Mouse (Mus musculus): ENCODE measurements around the gene Adamts14. TPM values are rescaled to one million over a fixed set of nuclear protein-coding genes. Genes with fewer than 3 reads are reported as not detected.

Gene Adamts14
- polyA plus RNA-seq, 1 experiment from 2014 or later, result 0.45 TPM

DNA sequence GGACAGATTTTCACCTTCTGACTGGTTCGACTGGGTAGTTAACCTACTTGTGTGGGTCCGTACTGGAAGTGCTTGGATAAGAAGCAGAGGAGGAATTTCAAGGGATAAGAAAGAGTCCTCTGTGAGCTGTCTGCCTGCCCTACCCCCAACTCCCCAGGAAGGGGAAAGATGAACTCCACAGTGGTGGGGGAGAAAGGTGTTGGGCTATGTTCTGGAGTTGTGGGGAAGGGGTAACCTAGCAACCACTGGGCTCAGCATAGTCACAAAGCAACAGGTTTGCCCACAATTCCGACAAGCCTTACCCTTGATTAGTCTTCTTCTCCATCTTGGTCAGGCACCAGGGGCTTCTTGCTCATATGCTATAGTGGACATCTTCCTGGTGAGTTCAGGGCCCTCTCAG, 101.6 kb downstream of the Adamts14 start, which contains the start of gene Tbata:
Gene Tbata, plus strand, starts transcription at position 301 of the 400 bp plus-strand sequence.
- WGBS, result 77% methylated on average over 3 of the region's 3 CpGs
- Histone ChIP-seq H3K9me3 (no peaks in the 10 kb centered on the region), H3K4me1 (peaks cover 6% of the 10 kb centered on the region; the same call in 1 of the 2 replicates), H3K4me3 (replicated peaks) (no peak within 1 kb of the TSS), H3K27ac (no peak within 1 kb of the TSS), H3K27me3 (peaks cover 17% of the 10 kb centered on the region; the same call in 1 of the 2 replicates), H3K4me2 (no peak within 1 kb of the TSS), H3K9ac (no peak within 1 kb of the TSS), H3K36me3 (replicated peaks) (no peaks in the 10 kb centered on the region)
- ATAC-seq (ENCODE audit: low FRiP score), result no peak

GRCm38 (mm10) chr10:61168393-61168792, 104.8 kb downstream of the Adamts14 start:
- no peak overlapping the region for H3K9ac ChIP-seq
- no peak overlapping the region for H3K4me3 ChIP-seq (replicated peaks)
- no peaks in the 10 kb centered on the region for H3K4me1 ChIP-seq
- WGBS, result 54% methylated on average over 2 of the region's 2 CpGs
- H3K27me3 ChIP-seq, result no peaks in the 10 kb centered on the region
- H3K9me3 ChIP-seq, result no peaks in the 10 kb centered on the region
- H3K27ac ChIP-seq, result no peak overlapping the region
- no peak for ATAC-seq (ENCODE audit: low FRiP score)
- no peaks in the 10 kb centered on the region for H3K36me3 ChIP-seq (replicated peaks)
- no peak overlapping the region for H3K4me2 ChIP-seq

- WGBS, result 77% methylated on average over 9 of the region's 9 CpGs
- no peaks in the 10 kb centered on the region for H3K27me3 ChIP-seq
- no peak overlapping the region for H3K9ac ChIP-seq
- H3K4me2 ChIP-seq, result no peak overlapping the region
- H3K27ac ChIP-seq, result no peak overlapping the region
- no peaks in the 10 kb centered on the region for H3K9me3 ChIP-seq
- no peaks in the 10 kb centered on the region for H3K36me3 ChIP-seq (replicated peaks)
- H3K4me1 ChIP-seq, result no peaks in the 10 kb centered on the region
- ATAC-seq (ENCODE audit: low FRiP score), result no peak
- H3K4me3 ChIP-seq (replicated peaks), result no peak overlapping the region
Measured at GRCm38 (mm10) chr10:61167333-61168096, 105.7 kb downstream of the Adamts14 start.

DNA sequence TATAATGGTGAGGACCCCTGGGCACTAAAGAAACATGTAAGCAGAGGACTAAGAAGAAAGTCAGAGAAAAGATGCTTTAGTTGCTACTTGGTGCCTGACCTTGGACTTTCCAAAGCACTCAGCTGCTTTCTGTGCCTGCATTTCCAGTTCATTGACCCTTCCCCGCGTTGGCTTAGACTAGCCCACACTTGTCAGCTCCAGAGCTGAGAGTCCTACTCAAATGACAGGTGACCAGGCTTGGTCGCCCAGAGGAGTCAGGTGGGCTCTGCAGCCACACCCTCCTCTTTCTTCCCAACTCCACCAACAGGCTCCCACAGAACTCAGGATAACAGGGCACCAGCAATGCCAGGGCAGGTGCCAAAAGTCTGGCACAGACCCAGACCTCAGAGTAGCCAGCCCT, 110.9 kb downstream of the Adamts14 start:
- H3K4me1 ChIP-seq, result no peaks in the 10 kb centered on the region
- H3K4me3 ChIP-seq (replicated peaks), result no peak overlapping the region
- no peak overlapping the region for H3K27ac ChIP-seq
- H3K4me2 ChIP-seq, result no peak overlapping the region
- no peaks in the 10 kb centered on the region for H3K9me3 ChIP-seq
- no peaks in the 10 kb centered on the region for H3K36me3 ChIP-seq (replicated peaks)
- no peak overlapping the region for H3K9ac ChIP-seq
- 81% methylated on average over 3 of the region's 3 CpGs for WGBS
- no peak for ATAC-seq (ENCODE audit: low FRiP score)
- H3K27me3 ChIP-seq, result no peaks in the 10 kb centered on the region

GRCm38 (mm10) chr10:61160671-61161070, 112.6 kb downstream of the Adamts14 start:
- WGBS, result 84% methylated on average over 4 of the region's 4 CpGs
- H3K4me1 ChIP-seq, result no peaks in the 10 kb centered on the region
- H3K36me3 ChIP-seq (replicated peaks), result no peaks in the 10 kb centered on the region
- no peak overlapping the region for H3K4me2 ChIP-seq
- no peak for ATAC-seq (ENCODE audit: low FRiP score)
- no peaks in the 10 kb centered on the region for H3K27me3 ChIP-seq
- no peak overlapping the region for H3K27ac ChIP-seq
- no peaks in the 10 kb centered on the region for H3K9me3 ChIP-seq
- no peak overlapping the region for H3K9ac ChIP-seq
- H3K4me3 ChIP-seq (replicated peaks), result no peak overlapping the region

- no peak overlapping the region for H3K9ac ChIP-seq
- WGBS, result 85% methylated on average over 7 of the region's 7 CpGs
Measured at GRCm38 (mm10) chr10:61160089-61160488, 113.1 kb downstream of the Adamts14 start.

DNA sequence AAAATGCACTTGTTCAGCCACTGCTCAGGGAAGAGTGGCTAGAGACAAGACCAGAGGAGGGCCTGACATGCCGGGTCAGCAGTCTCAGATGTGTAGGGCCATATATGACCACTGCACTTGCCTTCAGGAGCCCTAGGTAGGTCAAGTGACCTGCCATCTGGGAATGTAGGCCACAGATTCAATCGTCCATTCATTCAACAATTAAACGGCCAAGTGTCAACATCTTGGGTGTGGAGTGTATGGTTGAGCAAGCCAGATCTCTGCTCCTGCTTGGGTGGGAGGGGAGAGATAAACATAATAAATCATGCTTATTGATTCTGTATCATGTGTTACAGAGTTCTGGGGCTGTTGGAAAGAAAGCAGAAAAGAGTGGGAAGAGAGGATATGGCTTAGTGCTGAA, 114.6 kb downstream of the Adamts14 start:
- no peak for ATAC-seq (ENCODE audit: low FRiP score)
- WGBS, result 89% methylated on average over 3 of the region's 3 CpGs
- Histone ChIP-seq H3K27ac (no peak overlapping the region), H3K4me2 (no peak overlapping the region), H3K36me3 (replicated peaks) (no peaks in the 10 kb centered on the region), H3K4me3 (replicated peaks) (no peak overlapping the region), H3K9me3 (no peaks in the 10 kb centered on the region), H3K9ac (no peak overlapping the region), H3K27me3 (no peaks in the 10 kb centered on the region), H3K4me1 (no peaks in the 10 kb centered on the region)

More at GRCm38 (mm10) chr10:61160089-61160488, 113.1 kb downstream of the Adamts14 start:
- Histone ChIP-seq H3K27me3 (no peaks in the 10 kb centered on the region), H3K9me3 (no peaks in the 10 kb centered on the region), H3K4me2 (no peak overlapping the region), H3K4me3 (replicated peaks) (no peak overlapping the region), H3K27ac (no peak overlapping the region), H3K4me1 (no peaks in the 10 kb centered on the region), H3K36me3 (replicated peaks) (no peaks in the 10 kb centered on the region)
- ATAC-seq (ENCODE audit: low FRiP score), result no peak

GRCm38 (mm10) chr10:61156453-61156852, 116.8 kb downstream of the Adamts14 start:
- WGBS, result 94% methylated on average over 2 of the region's 2 CpGs
- no peak overlapping the region for H3K4me2 ChIP-seq
- ATAC-seq (ENCODE audit: low FRiP score), result no peak
- H3K36me3 ChIP-seq (replicated peaks), result no peaks in the 10 kb centered on the region
- H3K4me3 ChIP-seq (replicated peaks), result no peak overlapping the region
- no peak overlapping the region for H3K27ac ChIP-seq
- no peak overlapping the region for H3K9ac ChIP-seq
- H3K27me3 ChIP-seq, result no peaks in the 10 kb centered on the region
- no peaks in the 10 kb centered on the region for H3K9me3 ChIP-seq
- H3K4me1 ChIP-seq, result no peaks in the 10 kb centered on the region

GRCm38 (mm10) chr10:61155611-61156010, 117.6 kb downstream of the Adamts14 start:
- Histone ChIP-seq H3K9me3 (no peaks in the 10 kb centered on the region), H3K4me3 (replicated peaks) (no peak overlapping the region), H3K36me3 (replicated peaks) (no peaks in the 10 kb centered on the region), H3K27me3 (no peaks in the 10 kb centered on the region), H3K4me2 (no peak overlapping the region), H3K27ac (no peak overlapping the region), H3K4me1 (no peaks in the 10 kb centered on the region), H3K9ac (no peak overlapping the region)
- no peak for ATAC-seq (ENCODE audit: low FRiP score)
- 91% methylated on average over 3 of the region's 3 CpGs for WGBS

GRCm38 (mm10) chr10:61152131-61152530, 121.1 kb downstream of the Adamts14 start:
- Histone ChIP-seq H3K4me3 (replicated peaks) (no peak overlapping the region), H3K9ac (no peak overlapping the region), H3K27me3 (no peaks in the 10 kb centered on the region), H3K9me3 (no peaks in the 10 kb centered on the region), H3K27ac (no peak overlapping the region), H3K4me1 (no peaks in the 10 kb centered on the region), H3K36me3 (replicated peaks) (no peaks in the 10 kb centered on the region), H3K4me2 (no peak overlapping the region)
- ATAC-seq (ENCODE audit: low FRiP score), result no peak

DNA sequence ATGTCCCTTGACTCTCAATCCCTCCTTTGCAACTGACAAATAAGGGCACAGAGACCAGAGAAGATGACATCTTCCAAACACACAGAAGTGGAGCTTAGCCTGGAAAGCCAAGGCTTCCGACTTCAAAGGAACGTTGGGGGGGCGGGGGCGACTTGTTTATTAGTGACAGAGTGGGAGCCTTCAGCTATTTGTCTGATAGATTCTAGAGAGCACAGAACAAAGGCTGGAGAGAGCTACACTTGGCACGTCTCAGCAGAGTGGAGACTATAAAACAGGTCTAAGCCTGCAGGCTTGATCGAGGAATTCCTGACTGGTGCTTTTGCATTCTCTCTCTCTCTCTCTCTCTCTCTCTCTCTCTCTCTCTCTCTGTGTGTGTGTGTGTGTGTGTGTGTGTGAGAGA, 122.6 kb downstream of the Adamts14 start:
- no peaks in the 10 kb centered on the region for H3K9me3 ChIP-seq

GRCm38 (mm10) chr10:61149476-61149875, 123.8 kb downstream of the Adamts14 start:
- Histone ChIP-seq H3K36me3 (replicated peaks) (no peaks in the 10 kb centered on the region), H3K4me1 (peaks cover 5% of the 10 kb centered on the region), H3K9ac (no peak overlapping the region), H3K4me3 (replicated peaks) (no peak overlapping the region), H3K4me2 (no peak overlapping the region), H3K27me3 (no peaks in the 10 kb centered on the region), H3K27ac (no peak overlapping the region), H3K9me3 (no peaks in the 10 kb centered on the region)
- WGBS, result 78% methylated on average over 3 of the region's 3 CpGs
- ATAC-seq (ENCODE audit: low FRiP score), result no peak

More for the DNA sequence above, 122.6 kb downstream of the Adamts14 start:
- Histone ChIP-seq H3K4me2 (no peak overlapping the region), H3K36me3 (replicated peaks) (no peaks in the 10 kb centered on the region), H3K27me3 (no peaks in the 10 kb centered on the region), H3K9ac (no peak overlapping the region), H3K27ac (no peak overlapping the region), H3K4me3 (replicated peaks) (no peak overlapping the region), H3K4me1 (peaks cover 2% of the 10 kb centered on the region)
- ATAC-seq (ENCODE audit: low FRiP score), result no peak
- 58% methylated on average over 6 of the region's 6 CpGs for WGBS
